Mouse (Mus musculus): ENCODE data around the gene Msi2.

Msi2 gene

GRCm38 (mm10) chr11:88718050-88718765 lies at the start of gene Msi2:
Gene Msi2, minus strand, starts transcription at chr11:88718513.
- DNase-seq (ENCODE audit: low read depth, low spot score), result peak; percentile 66

GRCm38 (mm10) chr11:88765635-88766034 lies 47.3 kb upstream of the Msi2 start:
- DNase-seq (ENCODE audit: low read depth, low spot score), result no peak

DNA sequence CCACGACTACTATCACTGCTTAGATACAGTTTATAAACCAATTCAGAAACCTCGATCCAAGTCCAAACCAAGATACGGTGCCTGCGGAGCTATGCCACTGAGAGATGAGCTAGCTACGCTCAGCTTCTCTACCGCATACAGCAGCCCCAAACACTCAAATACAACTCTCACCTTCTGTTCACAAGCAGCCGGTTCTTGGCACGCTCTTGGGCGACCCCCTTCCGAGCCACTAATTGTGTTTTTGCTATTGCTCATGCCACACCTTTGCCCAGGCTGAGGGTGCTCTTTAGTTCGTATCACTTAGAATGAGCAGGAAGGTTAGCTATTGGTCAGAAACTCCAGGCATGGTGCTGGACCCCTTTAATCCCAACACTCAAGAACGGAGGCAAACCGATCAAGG lies 45.1 kb upstream of the Msi2 start:
- DNase-seq (ENCODE audit: low read depth, low spot score), result no peak

GRCm38 (mm10) chr11:88759501-88759900 lies 41.2 kb upstream of the Msi2 start:
- DNase-seq (ENCODE audit: low read depth, low spot score), result no peak

DNA sequence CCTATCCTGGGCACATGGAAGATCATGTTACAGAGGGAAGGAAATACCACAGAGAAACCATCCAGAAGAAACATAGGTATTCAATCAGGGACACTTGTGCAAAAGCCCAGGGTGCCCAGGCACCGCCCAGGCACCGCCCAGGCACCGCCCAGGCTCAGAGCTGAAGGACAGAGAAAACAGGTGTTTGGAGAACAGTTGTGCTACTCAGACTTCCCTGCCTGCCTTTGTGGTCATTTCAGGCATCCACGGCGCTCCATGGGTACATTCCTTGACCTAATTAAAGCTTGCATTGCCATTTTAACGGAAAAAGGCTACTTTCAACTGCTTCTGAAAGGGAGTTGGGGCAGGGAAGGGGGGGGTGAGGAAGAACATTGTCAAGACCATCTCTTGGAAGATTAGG lies 40.1 kb upstream of the Msi2 start:
- DNase-seq (ENCODE audit: low read depth, low spot score), result no peak

GRCm38 (mm10) chr11:88745306-88745705 lies 27.0 kb upstream of the Msi2 start:
- no peak for DNase-seq (ENCODE audit: low read depth, low spot score)

- DNase-seq (ENCODE audit: low read depth, low spot score), result no peak
Measured at GRCm38 (mm10) chr11:88739574-88740295, 21.4 kb upstream of the Msi2 start.

DNA sequence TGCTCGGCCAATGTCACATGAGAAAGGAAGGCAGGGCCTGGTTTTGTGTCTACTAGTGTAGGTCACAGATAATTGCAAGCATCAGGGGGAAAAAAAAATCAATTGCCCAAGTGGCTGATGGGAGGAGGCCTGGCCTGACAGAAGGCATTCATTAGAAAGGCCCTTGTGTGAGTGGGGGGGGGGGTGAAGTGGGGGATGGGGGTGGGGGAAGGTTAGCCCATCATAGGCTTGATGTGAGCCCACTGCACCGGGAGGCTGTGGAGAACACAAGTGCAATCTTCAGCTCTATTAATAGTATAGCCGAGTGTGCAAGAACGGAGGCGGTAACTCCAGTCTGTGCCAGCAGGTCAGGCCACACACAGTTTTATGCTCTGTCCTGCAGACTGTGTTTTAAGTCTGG lies 11.1 kb upstream of the Msi2 start:
- no peak for DNase-seq (ENCODE audit: low read depth, low spot score)

- peak; percentile 36 for DNase-seq (ENCODE audit: low read depth, low spot score)
Measured at GRCm38 (mm10) chr11:88728508-88728890, 10.2 kb upstream of the Msi2 start.

DNA sequence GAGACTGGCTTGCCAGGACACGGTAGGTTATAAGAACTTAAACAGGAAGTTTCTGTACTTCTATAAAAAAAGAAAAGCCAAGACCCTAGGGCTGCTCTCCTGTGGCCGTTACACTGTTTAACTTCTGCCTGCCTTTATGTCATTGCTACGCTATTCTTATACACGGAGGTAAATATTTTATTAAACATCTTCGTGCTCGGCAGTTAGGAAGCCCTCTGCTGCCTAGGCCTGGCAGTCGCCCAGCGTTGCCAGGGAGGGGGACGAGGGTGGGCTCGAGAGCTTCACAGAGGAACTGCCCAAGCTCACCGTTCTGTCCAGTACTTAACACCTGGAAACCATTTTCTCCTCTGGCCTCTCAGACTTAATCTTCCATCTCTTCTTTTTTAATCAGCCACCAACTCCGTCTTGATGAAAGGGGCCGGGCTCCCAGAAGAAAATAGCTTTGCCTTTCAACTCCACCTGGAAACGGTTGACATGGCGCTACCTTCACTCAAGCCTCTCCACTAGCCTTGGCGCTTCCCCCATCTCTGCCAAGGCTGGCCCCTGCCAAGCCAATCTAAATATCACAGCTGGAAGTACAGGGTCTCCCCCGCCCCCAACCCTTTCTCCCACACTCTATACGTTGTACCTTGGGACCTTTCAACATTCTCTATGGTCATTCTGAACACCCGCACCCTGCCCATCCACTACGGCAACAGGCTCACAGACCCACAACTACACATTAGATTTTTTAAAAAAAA lies 9.6 kb upstream of the Msi2 start:
- DNase-seq (ENCODE audit: low read depth, low spot score), result no peak

DNA sequence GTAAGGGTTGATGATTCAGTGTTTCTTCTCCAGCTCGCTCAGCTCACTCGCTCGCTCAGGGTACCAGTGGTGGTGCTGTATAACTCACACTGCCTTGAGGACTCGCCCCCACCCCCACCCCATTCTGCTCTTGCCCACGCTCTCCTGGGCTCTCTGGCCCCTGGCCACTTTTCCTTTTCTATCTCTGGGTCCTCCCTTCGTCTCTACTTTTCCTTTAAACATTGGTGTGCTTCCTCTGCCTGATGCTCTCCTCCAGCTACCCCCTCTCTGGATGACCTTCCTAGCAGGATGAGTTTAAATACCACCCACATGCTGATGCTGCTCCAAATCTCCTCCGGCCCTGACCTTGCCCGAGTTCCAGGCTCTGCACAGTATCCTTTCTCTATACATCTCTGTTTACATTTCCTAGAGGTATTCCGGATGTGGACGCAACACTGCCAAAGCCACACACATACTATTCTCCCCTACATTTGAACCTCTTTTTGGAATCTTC lies 2.9 kb upstream of the Msi2 start:
- no peak for DNase-seq (ENCODE audit: low read depth, low spot score)

- peak; percentile 15 for DNase-seq (ENCODE audit: low read depth, low spot score)
Measured at GRCm38 (mm10) chr11:88720261-88721143, 2.2 kb upstream of the Msi2 start.

- DNase-seq (ENCODE audit: low read depth, low spot score), result no peak
Measured at GRCm38 (mm10) chr11:88719601-88720000, 1.3 kb upstream of the Msi2 start.

DNA sequence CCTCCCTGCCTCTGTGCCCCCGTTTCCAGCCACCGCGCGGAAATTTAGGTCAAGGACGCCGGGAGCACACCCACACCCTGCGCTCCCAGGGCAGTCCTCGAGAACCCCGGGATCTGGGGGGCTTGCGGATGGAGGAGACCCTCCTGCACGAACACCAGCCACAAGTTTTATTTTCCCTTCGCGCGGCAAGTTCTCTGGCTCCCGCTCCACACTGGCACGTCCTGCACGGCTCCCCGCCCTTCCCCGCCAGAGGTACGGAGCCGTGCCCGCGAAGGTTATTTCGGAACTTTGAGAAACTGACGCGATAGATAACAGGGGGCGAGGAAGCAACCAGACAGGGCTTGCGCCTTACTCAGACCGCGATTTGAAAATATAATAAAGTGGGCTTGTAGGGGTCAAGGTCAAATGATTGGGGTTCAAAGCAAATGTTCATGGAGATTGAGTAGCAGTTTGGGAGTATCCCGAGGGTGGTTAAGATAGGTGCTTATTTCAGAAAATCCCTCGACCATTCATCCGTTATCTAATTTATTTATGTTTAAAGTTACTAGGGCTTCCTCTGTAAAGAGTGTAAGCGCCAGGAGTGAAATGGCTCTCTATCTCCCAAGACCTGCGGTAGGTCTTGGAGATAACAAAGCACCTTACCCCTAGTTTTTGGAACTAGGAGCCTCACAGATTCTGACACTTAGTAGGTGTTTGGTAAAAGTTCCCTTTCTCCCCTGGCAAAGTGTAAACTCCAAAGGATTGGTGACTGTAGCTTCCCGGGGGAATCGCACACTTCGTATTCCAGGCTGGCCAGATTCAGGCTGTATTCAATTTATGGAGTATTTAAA lies 668 bp upstream of the Msi2 start:
- DNase-seq (ENCODE audit: low read depth, low spot score), result peak; percentile 42

GRCm38 (mm10) chr11:88717644-88718049 lies 666 bp downstream of the Msi2 start:
- peak; percentile 11 for DNase-seq (ENCODE audit: low read depth, low spot score)

- no peak for DNase-seq (ENCODE audit: low read depth, low spot score)
Measured at GRCm38 (mm10) chr11:88717016-88717643, 1.2 kb downstream of the Msi2 start.

GRCm38 (mm10) chr11:88716061-88716994 lies 2.0 kb downstream of the Msi2 start:
- DNase-seq (ENCODE audit: low read depth, low spot score), result no peak

GRCm38 (mm10) chr11:88715299-88715698 lies 3.0 kb downstream of the Msi2 start:
- no peak for DNase-seq (ENCODE audit: low read depth, low spot score)

GRCm38 (mm10) chr11:88714127-88714526 lies 4.2 kb downstream of the Msi2 start:
- DNase-seq (ENCODE audit: low read depth, low spot score), result no peak
